Mouse (Mus musculus): ENCODE data around the gene Ak5. TPM values are rescaled to one million over a fixed set of nuclear protein-coding genes. Genes with fewer than 3 reads are reported as not detected.

The Ak5 gene
- polyA plus RNA-seq, 1 experiment from 2014 or later: 0.33 TPM

GRCm38 (mm10) chr3:152474582-152475277 lies 193.4 kb downstream of the Ak5 start:
- H3K4me2 ChIP-seq: no peak overlapping the region
- H3K9ac ChIP-seq (ENCODE audit: low read length): no peak overlapping the region
- 64% methylated on average over 15 of the region's 15 CpGs for WGBS
- no peaks in the 10 kb centered on the region for H3K27me3 ChIP-seq (ENCODE audit: control insufficient read depth, insufficient read depth, low read length)
- no peaks in the 10 kb centered on the region for H3K36me3 ChIP-seq (ENCODE audit: control insufficient read depth, insufficient read depth, low read length)
- ATAC-seq (ENCODE audit: low FRiP score) (no peak), DNase-seq (ENCODE audit: low spot score, missing footprints) (peak; percentile 88)
- H3K27ac ChIP-seq (ENCODE audit: low read depth, low read length): no peak overlapping the region
- no peaks in the 10 kb centered on the region for H3K9me3 ChIP-seq (ENCODE audit: control insufficient read depth, low read length)
- H3K4me1 ChIP-seq (ENCODE audit: control insufficient read depth, insufficient read depth, low read length): peaks cover 9% of the 10 kb centered on the region; the same call in 1 of the 2 replicates
- H3K4me3 ChIP-seq (ENCODE audit: low read depth, low read length): no peak overlapping the region

- Histone ChIP-seq H3K27ac (ENCODE audit: low read depth, low read length) (no peak overlapping the region), H3K4me3 (ENCODE audit: low read depth, low read length) (no peak overlapping the region), H3K9ac (ENCODE audit: low read length) (no peak overlapping the region), H3K27me3 (ENCODE audit: control insufficient read depth, insufficient read depth, low read length) (no peaks in the 10 kb centered on the region), H3K4me1 (ENCODE audit: control insufficient read depth, insufficient read depth, low read length) (0 out of 2 replicates have a peak, but pooled peaks cover 3% of the 10 kb centered on the region), H3K36me3 (ENCODE audit: control insufficient read depth, insufficient read depth, low read length) (no peaks in the 10 kb centered on the region), H3K9me3 (ENCODE audit: control insufficient read depth, low read length) (no peaks in the 10 kb centered on the region), H3K4me2 (no peak overlapping the region)
- WGBS: 88% methylated on average over 16 of the region's 16 CpGs
- DNase-seq (ENCODE audit: low spot score, missing footprints) (peak; percentile 6), ATAC-seq (ENCODE audit: low FRiP score) (no peak)
These were observed 195.5 kb downstream of the Ak5 start for GRCm38 (mm10) chr3:152472676-152473075.

- Histone ChIP-seq H3K27me3 (ENCODE audit: control insufficient read depth, insufficient read depth, low read length) (no peaks in the 10 kb centered on the region), H3K9me3 (ENCODE audit: control insufficient read depth, low read length) (no peaks in the 10 kb centered on the region), H3K27ac (ENCODE audit: low read depth, low read length) (no peak overlapping the region), H3K36me3 (ENCODE audit: control insufficient read depth, insufficient read depth, low read length) (no peaks in the 10 kb centered on the region), H3K9ac (ENCODE audit: low read length) (no peak overlapping the region), H3K4me3 (ENCODE audit: low read depth, low read length) (no peak overlapping the region), H3K4me2 (no peak overlapping the region), H3K4me1 (ENCODE audit: control insufficient read depth, insufficient read depth, low read length) (no peaks in the 10 kb centered on the region)
- DNase-seq (ENCODE audit: low spot score, missing footprints): peak; percentile 68
- whole genome bisulfite sequencing: 88% methylated on average over 10 of the region's 10 CpGs
- no peak for ATAC-seq (ENCODE audit: low FRiP score)
These were observed 197.8 kb downstream of the Ak5 start for GRCm38 (mm10) chr3:152470347-152470746.

- Histone ChIP-seq H3K36me3 (ENCODE audit: control insufficient read depth, insufficient read depth, low read length) (no peaks in the 10 kb centered on the region), H3K9ac (ENCODE audit: low read length) (no peak overlapping the region), H3K9me3 (ENCODE audit: control insufficient read depth, low read length) (no peaks in the 10 kb centered on the region), H3K4me2 (no peak overlapping the region), H3K27me3 (ENCODE audit: control insufficient read depth, insufficient read depth, low read length) (no peaks in the 10 kb centered on the region), H3K4me1 (ENCODE audit: control insufficient read depth, insufficient read depth, low read length) (no peaks in the 10 kb centered on the region), H3K4me3 (ENCODE audit: low read depth, low read length) (no peak overlapping the region), H3K27ac (ENCODE audit: low read depth, low read length) (no peak overlapping the region)
- ATAC-seq (ENCODE audit: low FRiP score) (no peak), DNase-seq (ENCODE audit: low spot score, missing footprints) (peak; percentile 10)
- 81% methylated on average over 18 of the region's 18 CpGs for WGBS
These were observed 198.5 kb downstream of the Ak5 start for GRCm38 (mm10) chr3:152469423-152470200.

GRCm38 (mm10) chr3:152468569-152469041 lies 199.6 kb downstream of the Ak5 start:
- DNase-seq (ENCODE audit: low spot score, missing footprints): peak; percentile 81
- no peak for ATAC-seq (ENCODE audit: low FRiP score)
- H3K4me3 ChIP-seq (ENCODE audit: low read depth, low read length): no peak overlapping the region

GRCm38 (mm10) chr3:152468032-152468431 lies 200.1 kb downstream of the Ak5 start:
- Histone ChIP-seq H3K4me3 (ENCODE audit: low read depth, low read length) (no peak overlapping the region), H3K4me1 (ENCODE audit: control insufficient read depth, insufficient read depth, low read length) (no peaks in the 10 kb centered on the region), H3K27me3 (ENCODE audit: control insufficient read depth, insufficient read depth, low read length) (no peaks in the 10 kb centered on the region), H3K27ac (ENCODE audit: low read depth, low read length) (no peak overlapping the region), H3K9ac (ENCODE audit: low read length) (no peak overlapping the region), H3K36me3 (ENCODE audit: control insufficient read depth, insufficient read depth, low read length) (no peaks in the 10 kb centered on the region), H3K9me3 (ENCODE audit: control insufficient read depth, low read length) (no peaks in the 10 kb centered on the region), H3K4me2 (no peak overlapping the region)
- 90% methylated on average over 8 of the region's 8 CpGs for WGBS
- DNase-seq (ENCODE audit: low spot score, missing footprints) (no peak), ATAC-seq (ENCODE audit: low FRiP score) (no peak)

More at GRCm38 (mm10) chr3:152468569-152469041, 199.6 kb downstream of the Ak5 start:
- H3K27me3 ChIP-seq (ENCODE audit: control insufficient read depth, insufficient read depth, low read length): no peaks in the 10 kb centered on the region
- no peaks in the 10 kb centered on the region for H3K9me3 ChIP-seq (ENCODE audit: control insufficient read depth, low read length)
- H3K27ac ChIP-seq (ENCODE audit: low read depth, low read length): no peak overlapping the region
- H3K4me2 ChIP-seq: no peak overlapping the region
- 85% methylated on average over 12 of the region's 12 CpGs for WGBS
- H3K9ac ChIP-seq (ENCODE audit: low read length): no peak overlapping the region
- H3K36me3 ChIP-seq (ENCODE audit: control insufficient read depth, insufficient read depth, low read length): no peaks in the 10 kb centered on the region
- H3K4me1 ChIP-seq (ENCODE audit: control insufficient read depth, insufficient read depth, low read length): no peaks in the 10 kb centered on the region

GRCm38 (mm10) chr3:152467312-152467711 lies 200.8 kb downstream of the Ak5 start:
- Histone ChIP-seq H3K9me3 (ENCODE audit: control insufficient read depth, low read length) (no peaks in the 10 kb centered on the region), H3K27me3 (ENCODE audit: control insufficient read depth, insufficient read depth, low read length) (no peaks in the 10 kb centered on the region), H3K9ac (ENCODE audit: low read length) (no peak overlapping the region), H3K4me1 (ENCODE audit: control insufficient read depth, insufficient read depth, low read length) (no peaks in the 10 kb centered on the region), H3K4me3 (ENCODE audit: low read depth, low read length) (no peak overlapping the region), H3K36me3 (ENCODE audit: control insufficient read depth, insufficient read depth, low read length) (no peaks in the 10 kb centered on the region), H3K27ac (ENCODE audit: low read depth, low read length) (no peak overlapping the region), H3K4me2 (no peak overlapping the region)
- ATAC-seq (ENCODE audit: low FRiP score) (no peak), DNase-seq (ENCODE audit: low spot score, missing footprints) (no peak)
- 85% methylated on average over 4 of the region's 4 CpGs for WGBS

- ATAC-seq (ENCODE audit: low FRiP score) (no peak), DNase-seq (ENCODE audit: low spot score, missing footprints) (no peak)
- WGBS: 93% methylated on average over 9 of the region's 9 CpGs
- Histone ChIP-seq H3K9ac (ENCODE audit: low read length) (no peak overlapping the region), H3K27me3 (ENCODE audit: control insufficient read depth, insufficient read depth, low read length) (no peaks in the 10 kb centered on the region), H3K4me1 (ENCODE audit: control insufficient read depth, insufficient read depth, low read length) (no peaks in the 10 kb centered on the region), H3K9me3 (ENCODE audit: control insufficient read depth, low read length) (no peaks in the 10 kb centered on the region), H3K27ac (ENCODE audit: low read depth, low read length) (no peak overlapping the region), H3K36me3 (ENCODE audit: control insufficient read depth, insufficient read depth, low read length) (no peaks in the 10 kb centered on the region), H3K4me3 (ENCODE audit: low read depth, low read length) (no peak overlapping the region), H3K4me2 (no peak overlapping the region)
These were observed 201.3 kb downstream of the Ak5 start for GRCm38 (mm10) chr3:152466849-152467248.

GRCm38 (mm10) chr3:152465338-152465737 lies 202.8 kb downstream of the Ak5 start:
- no peaks in the 10 kb centered on the region for H3K27me3 ChIP-seq (ENCODE audit: control insufficient read depth, insufficient read depth, low read length)
- no peaks in the 10 kb centered on the region for H3K36me3 ChIP-seq (ENCODE audit: control insufficient read depth, insufficient read depth, low read length)
- no peak overlapping the region for H3K4me2 ChIP-seq
- no peak for DNase-seq (ENCODE audit: low spot score, missing footprints)
- H3K4me3 ChIP-seq (ENCODE audit: low read depth, low read length): no peak overlapping the region
- no peak overlapping the region for H3K27ac ChIP-seq (ENCODE audit: low read depth, low read length)
- no peak for ATAC-seq (ENCODE audit: low FRiP score)
- no peak overlapping the region for H3K9ac ChIP-seq (ENCODE audit: low read length)
- H3K9me3 ChIP-seq (ENCODE audit: control insufficient read depth, low read length): no peaks in the 10 kb centered on the region
- WGBS: 82% methylated on average over 3 of the region's 6 CpGs
- H3K4me1 ChIP-seq (ENCODE audit: control insufficient read depth, insufficient read depth, low read length): no peaks in the 10 kb centered on the region

Measured in midbrain, embryonic 11.5 days (tissue).